Mouse (Mus musculus) heart, embryonic 15.5 days (tissue): ENCODE measurements around the gene Hoxd8. TPM values are rescaled to one million over a fixed set of nuclear protein-coding genes. Genes with fewer than 3 reads are reported as not detected.

Experiments used
- ATAC-seq: fragments of 200-750 bp; cut with Nextera tagmentation; replicated peaks from 2 replicates; pipeline ENCODE4 v1.8.0; 2017; ENCODE audit warnings: low read depth, moderate TSS enrichment; ENCODE audit not compliant: insufficient number of reproducible peaks, insufficient read depth, low FRiP score
- H3K27ac ChIP-seq: fragments of 300-500 bp; sonication (generic); 2 replicates; pipeline ENCODE4 v1.5.1; 2015; ENCODE audit warnings: mild to moderate bottlenecking, inconsistent platforms
- H3K27me3 ChIP-seq: fragments of 300-500 bp; sonication (generic); 2 replicates; pipeline ENCODE4 v1.6.1; 2015; ENCODE audit warnings: inconsistent platforms
- H3K36me3 ChIP-seq: fragments of 300-500 bp; sonication (generic); 2 replicates; pipeline ENCODE4 v1.6.1; 2015; ENCODE audit warnings: mild to moderate bottlenecking, inconsistent platforms
- H3K4me1 ChIP-seq: fragments of 300-500 bp; sonication (generic); replicated peaks from 2 replicates; pipeline ENCODE4 v1.6.1; 2015; ENCODE audit warnings: inconsistent platforms
- H3K4me2 ChIP-seq: fragments of 300-500 bp; sonication (generic); 2 replicates; pipeline ENCODE4 v1.6.1; 2015; ENCODE audit warnings: inconsistent platforms, mild to moderate bottlenecking, moderate library complexity
- H3K4me3 ChIP-seq: fragments of 300-500 bp; sonication (generic); 2 replicates; pipeline ENCODE4 v1.5.1; 2015; ENCODE audit warnings: mild to moderate bottlenecking, inconsistent platforms
- H3K9ac ChIP-seq: fragments of 300-500 bp; sonication (generic); 2 replicates; pipeline ENCODE4 v1.6.1; 2015; ENCODE audit warnings: mild to moderate bottlenecking, inconsistent platforms
- H3K9me3 ChIP-seq: fragments of 300-500 bp; sonication (generic); replicated peaks from 2 replicates; pipeline ENCODE4 v1.6.1; 2016; ENCODE audit warnings: inconsistent platforms
- WGBS: fragments of 180-500 bp; shearing (Covaris S2); methylation state at CpG from one replicate; pipeline ENCODE4 v1.1.7; 2015; ENCODE audit warnings: mixed read lengths; 5-methylcytosine and 5-hydroxymethylcytosine counted together
- polyA plus RNA-seq: library from polyadenylated mRNA; unstranded; fragments of >200 nt; fragmentation: Nextera tagmentation; extraction: Ambion mirVana; gene quantifications from 2 replicates; pipeline ENCODE4 v1.2.1, GENCODE M21; 2015

Gene Hoxd8
- polyA plus RNA-seq, 1 experiment from 2014 or later = 0.24 TPM

- Histone ChIP-seq H3K9ac (no peak overlapping the region), H3K4me1 (peaks cover 16% of the 10 kb centered on the region), H3K4me3 (no peak overlapping the region), H3K27ac (no peak overlapping the region), H3K9me3 (no peaks in the 10 kb centered on the region), H3K36me3 (no peaks in the 10 kb centered on the region), H3K27me3 (peaks cover 96% of the 10 kb centered on the region), H3K4me2 (no peak overlapping the region)
- no peak for ATAC-seq
- WGBS = 9% methylated on average over 19 of the region's 19 CpGs
These were observed 9.1 kb downstream of the Hoxd8 start for GRCm38 (mm10) chr2:74713239-74714150.

DNA sequence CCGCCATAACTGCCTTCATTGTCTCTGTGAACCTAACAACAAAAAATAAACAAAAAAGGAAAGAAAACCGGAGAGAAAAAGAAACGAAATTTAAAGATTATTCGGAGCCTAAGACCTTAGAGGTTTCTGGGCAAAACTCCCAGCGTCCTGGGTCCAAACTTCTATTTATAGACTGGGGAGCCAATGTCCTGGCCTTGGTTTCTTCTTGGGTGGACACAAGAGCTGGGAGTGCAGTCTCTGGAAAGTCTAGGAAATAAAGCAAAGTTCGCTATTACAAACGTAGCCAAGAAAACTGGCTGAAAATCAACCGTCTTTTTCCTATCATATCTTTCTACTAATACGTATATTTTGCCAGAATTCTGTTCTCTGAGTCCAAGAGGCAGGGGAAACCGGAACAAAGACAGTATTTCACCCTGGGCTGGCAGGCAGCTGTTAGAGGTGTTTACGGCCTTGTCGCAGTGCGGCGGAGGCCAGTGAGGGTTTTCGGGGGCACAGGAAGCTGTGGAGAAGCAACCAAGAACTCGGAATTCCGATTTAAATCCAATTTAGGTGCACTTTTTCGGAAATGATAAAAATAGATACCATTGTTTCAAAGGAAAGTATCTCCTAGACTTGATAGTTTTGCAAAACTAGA is 9.9 kb downstream of the Hoxd8 start:
- no peak overlapping the region for H3K4me3 ChIP-seq
- H3K36me3 ChIP-seq = no peaks in the 10 kb centered on the region
- H3K9me3 ChIP-seq = no peaks in the 10 kb centered on the region
- H3K9ac ChIP-seq = no peak overlapping the region
- peaks cover 96% of the 10 kb centered on the region for H3K27me3 ChIP-seq
- no peak overlapping the region for H3K4me2 ChIP-seq
- peaks cover 16% of the 10 kb centered on the region for H3K4me1 ChIP-seq
- 10% methylated on average over 18 of the region's 18 CpGs for WGBS
- ATAC-seq = no peak
- H3K27ac ChIP-seq = no peak overlapping the region

GRCm38 (mm10) chr2:74714881-74715280 is 10.5 kb downstream of the Hoxd8 start:
- Histone ChIP-seq H3K9ac (no peak overlapping the region), H3K4me1 (peaks cover 16% of the 10 kb centered on the region), H3K4me2 (no peak overlapping the region), H3K27ac (no peak overlapping the region), H3K9me3 (no peaks in the 10 kb centered on the region), H3K36me3 (no peaks in the 10 kb centered on the region), H3K27me3 (peaks cover 96% of the 10 kb centered on the region), H3K4me3 (no peak overlapping the region)
- WGBS = 3% methylated on average over 14 of the region's 14 CpGs
- ATAC-seq = no peak

GRCm38 (mm10) chr2:74715504-74716241 is 11.3 kb downstream of the Hoxd8 start:
- no peak overlapping the region for H3K27ac ChIP-seq
- H3K9ac ChIP-seq = no peak overlapping the region
- 3% methylated on average over 26 of the region's 26 CpGs for WGBS
- peak; percentile 67; the same call in 1 of the 2 replicates for ATAC-seq
- H3K4me1 ChIP-seq = peaks cover 16% of the 10 kb centered on the region
- peak overlapping the region; percentile 58 for H3K4me2 ChIP-seq
- no peaks in the 10 kb centered on the region for H3K9me3 ChIP-seq
- peak overlapping the region; percentile 16 for H3K4me3 ChIP-seq
- no peaks in the 10 kb centered on the region for H3K36me3 ChIP-seq
- peaks cover 96% of the 10 kb centered on the region for H3K27me3 ChIP-seq

- Histone ChIP-seq H3K27ac (no peak overlapping the region), H3K4me1 (peaks cover 9% of the 10 kb centered on the region; the same call in 1 of the 2 replicates), H3K9ac (no peak overlapping the region), H3K4me2 (no peak overlapping the region), H3K36me3 (no peaks in the 10 kb centered on the region), H3K9me3 (no peaks in the 10 kb centered on the region), H3K4me3 (no peak overlapping the region), H3K27me3 (peaks cover 98% of the 10 kb centered on the region)
- no peak for ATAC-seq
- 22% methylated on average over 2 of the region's 2 CpGs for WGBS
These were observed 16.0 kb downstream of the Hoxd8 start for GRCm38 (mm10) chr2:74720384-74720783.

DNA sequence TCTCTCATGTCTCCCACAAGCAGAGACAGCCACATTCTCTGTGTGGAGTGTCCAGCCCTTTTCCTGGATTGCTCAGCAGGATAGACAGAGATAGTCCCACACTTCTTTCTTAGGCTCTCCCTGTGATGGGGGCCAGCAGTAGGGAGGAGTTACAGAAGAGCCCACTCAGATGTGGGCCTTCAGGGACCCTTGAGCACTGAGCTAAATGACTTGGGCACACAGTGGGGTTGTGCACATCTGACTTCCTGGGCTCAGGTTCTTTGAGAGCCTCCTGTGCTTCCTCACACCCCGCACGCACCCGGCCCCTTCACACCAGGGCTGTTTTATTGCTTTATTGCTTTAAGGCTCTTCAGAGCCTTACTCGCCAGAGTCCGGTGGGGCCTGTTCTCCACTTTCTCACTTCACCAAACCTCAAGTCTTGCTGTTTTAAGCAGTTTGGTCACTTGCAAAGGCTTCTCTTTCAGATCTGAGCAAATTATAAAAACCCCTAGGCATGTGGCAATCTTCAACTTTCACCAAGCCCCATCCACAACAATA is 16.6 kb downstream of the Hoxd8 start:
- H3K27ac ChIP-seq = no peak overlapping the region
- peaks cover 2% of the 10 kb centered on the region; the same call in 1 of the 2 replicates for H3K4me1 ChIP-seq
- H3K9me3 ChIP-seq = no peaks in the 10 kb centered on the region
- no peak for ATAC-seq
- no peaks in the 10 kb centered on the region for H3K36me3 ChIP-seq
- 7% methylated on average over 5 of the region's 5 CpGs for WGBS
- H3K27me3 ChIP-seq = peaks cover 98% of the 10 kb centered on the region
- no peak overlapping the region for H3K4me2 ChIP-seq
- no peak overlapping the region for H3K9ac ChIP-seq
- H3K4me3 ChIP-seq = no peak overlapping the region

GRCm38 (mm10) chr2:74721882-74722281 is 17.5 kb downstream of the Hoxd8 start:
- Histone ChIP-seq H3K9ac (no peak overlapping the region), H3K36me3 (no peaks in the 10 kb centered on the region), H3K4me2 (no peak overlapping the region), H3K4me3 (no peak overlapping the region), H3K9me3 (no peaks in the 10 kb centered on the region), H3K4me1 (0 out of 2 replicates have a peak, but pooled peaks cover 2% of the 10 kb centered on the region), H3K27me3 (peaks cover 98% of the 10 kb centered on the region), H3K27ac (no peak overlapping the region)
- WGBS = 15% methylated on average over 6 of the region's 6 CpGs
- ATAC-seq = no peak

DNA sequence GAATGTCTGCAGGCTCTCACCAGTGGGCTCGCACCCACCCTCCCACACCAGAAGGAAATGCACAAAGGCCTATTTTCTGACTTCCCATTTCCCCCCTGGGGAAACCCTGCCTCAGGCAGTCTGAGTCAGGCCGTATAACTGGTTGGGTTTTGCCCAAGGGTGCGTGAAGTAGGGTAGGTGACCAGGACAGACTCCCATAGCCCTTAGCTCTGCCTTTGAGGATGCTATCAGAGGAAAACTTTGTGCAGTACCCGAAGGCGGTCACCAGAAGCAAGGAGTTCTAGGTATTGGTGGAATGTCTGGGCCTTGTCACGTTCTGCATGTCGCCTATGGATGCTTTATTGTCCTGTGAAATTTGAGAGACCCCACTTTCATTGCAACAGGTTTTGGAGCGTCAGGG is 18.5 kb downstream of the Hoxd8 start:
- WGBS = 16% methylated on average over 8 of the region's 8 CpGs
- peaks cover 98% of the 10 kb centered on the region for H3K27me3 ChIP-seq
- H3K36me3 ChIP-seq = no peaks in the 10 kb centered on the region
- no peak overlapping the region for H3K4me3 ChIP-seq
- ATAC-seq = no peak
- no peak overlapping the region for H3K27ac ChIP-seq
- H3K9me3 ChIP-seq = no peaks in the 10 kb centered on the region
- no peak overlapping the region for H3K9ac ChIP-seq
- H3K4me2 ChIP-seq = no peak overlapping the region
- peaks cover 9% of the 10 kb centered on the region for H3K4me1 ChIP-seq

DNA sequence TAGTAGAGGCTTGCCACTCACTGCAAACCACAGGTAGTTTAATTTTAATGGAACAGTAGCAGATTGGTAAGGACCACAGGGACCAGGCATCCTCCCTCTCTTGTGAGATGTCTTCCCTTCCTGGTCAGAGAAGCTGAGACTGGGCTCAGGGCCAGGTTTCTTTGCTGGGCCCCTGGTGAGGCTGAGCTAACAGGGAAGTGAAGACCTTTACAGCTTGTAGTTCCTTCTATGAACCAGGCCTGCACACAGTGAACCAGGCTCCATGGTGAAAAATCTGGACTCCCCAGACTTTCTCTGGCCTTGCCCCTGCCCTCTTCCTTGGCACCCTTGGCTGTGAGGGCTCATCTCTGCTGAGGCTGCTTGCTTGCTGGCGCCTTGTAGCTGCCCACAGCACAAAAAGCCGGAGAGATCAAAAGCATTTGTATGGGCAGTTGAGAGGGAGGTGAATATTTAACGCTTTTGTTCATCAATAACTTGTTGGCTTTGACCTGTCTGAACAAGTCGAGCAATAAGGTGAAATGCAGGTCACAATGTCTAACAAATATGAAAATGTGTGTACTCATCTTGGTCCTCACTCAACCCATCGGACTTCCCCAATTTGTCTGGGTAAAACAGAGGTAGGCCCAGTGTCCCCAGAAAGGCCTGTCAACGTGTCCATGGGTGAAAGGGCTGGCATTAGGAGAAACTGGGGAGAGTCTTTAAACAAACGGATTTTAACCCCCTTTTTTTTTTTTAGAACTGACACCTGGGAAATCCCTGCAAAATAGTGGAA is 20.0 kb downstream of the Hoxd8 start:
- Histone ChIP-seq H3K27ac (no peak overlapping the region), H3K9me3 (no peaks in the 10 kb centered on the region), H3K27me3 (peaks cover 100% of the 10 kb centered on the region), H3K36me3 (no peaks in the 10 kb centered on the region), H3K4me3 (no peak overlapping the region), H3K9ac (no peak overlapping the region), H3K4me2 (no peak overlapping the region), H3K4me1 (peaks cover 9% of the 10 kb centered on the region)
- WGBS = 32% methylated on average over 7 of the region's 7 CpGs
- ATAC-seq = no peak

GRCm38 (mm10) chr2:74725171-74725570 is 20.8 kb downstream of the Hoxd8 start:
- H3K4me1 ChIP-seq = peaks cover 9% of the 10 kb centered on the region
- peaks cover 98% of the 10 kb centered on the region for H3K27me3 ChIP-seq
- H3K4me3 ChIP-seq = no peak overlapping the region
- WGBS = 16% methylated on average over 17 of the region's 17 CpGs
- no peak overlapping the region for H3K9ac ChIP-seq
- H3K4me2 ChIP-seq = no peak overlapping the region
- ATAC-seq = no peak
- H3K27ac ChIP-seq = no peak overlapping the region
- no peaks in the 10 kb centered on the region for H3K36me3 ChIP-seq
- H3K9me3 ChIP-seq = no peaks in the 10 kb centered on the region
